ENCODE assay signal across 18 mouse cellular contexts in the genomic region with DNA sequence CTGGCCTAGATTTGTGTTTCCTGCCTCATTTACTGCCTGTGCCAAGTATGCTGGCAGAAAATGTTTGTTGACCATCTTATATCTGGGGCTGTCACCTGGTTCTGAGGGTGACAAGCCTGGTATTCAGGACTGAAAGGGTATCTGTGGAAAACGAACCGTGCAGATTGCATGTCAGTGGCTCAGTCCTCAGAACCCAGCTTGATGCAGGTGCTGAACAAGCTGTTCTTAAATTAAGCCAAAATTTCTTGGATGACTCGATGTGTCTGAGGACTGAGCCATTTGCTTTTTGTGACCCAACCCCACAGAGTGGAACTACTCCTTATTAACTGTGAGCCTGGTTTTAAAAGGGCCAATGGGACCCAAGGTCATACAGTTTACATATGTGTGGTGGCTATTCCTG. TPM values are rescaled to one million over a fixed set of nuclear protein-coding genes. Genes with fewer than 3 reads are reported as not detected.
DNase-seq lines count a peak whose midpoint lies in the region; ATAC-seq lines count a peak whose summit lies in the region.
"Had no signal": no experiment of that assay in that cellular context is flagged by ENCODE, and none has a peak within 500 bp of the region (broad histone marks: within the 10 kb centered on the region; RNA-seq: fewer than 3 reads in every experiment).

No protein-coding gene starts in this region.

- peaks cover 90% of the 10 kb centered on the region for H3K4me1 ChIP-seq in heart, embryonic 13.5 days
- H3K4me1 ChIP-seq: kidney, embryonic 15.5 days had no signal

- WGBS in heart, embryonic 13.5 days, result 55% methylated on average over 3 of the region's 3 CpGs

- no peaks in the 10 kb centered on the region for H3K36me3 ChIP-seq in heart, embryonic 13.5 days
- H3K36me3 ChIP-seq: embryonic facial prominence, embryonic 12.5 days; G1E; kidney, embryonic 15.5 days; limb, embryonic 15.5 days had no signal

- H3K4me3 ChIP-seq in heart, embryonic 13.5 days, result no peak overlapping the region
- H3K4me3 ChIP-seq: embryonic facial prominence, embryonic 12.5 days; kidney, embryonic 15.5 days; limb, embryonic 15.5 days had no signal

- no peaks in the 10 kb centered on the region for H3K27me3 ChIP-seq in heart, embryonic 13.5 days (replicated peaks)
- H3K27me3 ChIP-seq: embryonic facial prominence, embryonic 12.5 days; kidney, embryonic 15.5 days; limb, embryonic 15.5 days had no signal

- H3K9ac ChIP-seq in heart, embryonic 13.5 days, result no peak overlapping the region
- H3K9ac ChIP-seq: embryonic facial prominence, embryonic 12.5 days; forebrain, postnatal 0 days; kidney, embryonic 15.5 days; limb, embryonic 15.5 days had no signal

- H3K9me3 ChIP-seq in heart, embryonic 13.5 days, result no peaks in the 10 kb centered on the region
- H3K9me3 ChIP-seq: embryonic facial prominence, embryonic 12.5 days; G1E; kidney, embryonic 15.5 days; limb, embryonic 15.5 days had no signal

- H3K27ac ChIP-seq in heart, embryonic 13.5 days (replicated peaks), result peak overlapping the region; percentile 34
- H3K27ac ChIP-seq: embryonic facial prominence, embryonic 12.5 days; kidney, embryonic 15.5 days; limb, embryonic 15.5 days had no signal

- no peak overlapping the region for H3K4me2 ChIP-seq in heart, embryonic 13.5 days
- H3K4me2 ChIP-seq: embryonic facial prominence, embryonic 12.5 days; kidney, embryonic 15.5 days; limb, embryonic 15.5 days had no signal

- peak; percentile 85 for ATAC-seq in cerebellum, adult (ENCODE audit: insufficient number of reproducible peaks, low FRiP score, low TSS enrichment)
- no peak for ATAC-seq in heart, embryonic 13.5 days (ENCODE audit: extremely low read depth, insufficient number of reproducible peaks, low FRiP score, low TSS enrichment)
- ATAC-seq: CD4-positive, CD25-positive, alpha-beta regulatory T cell, adult 4 months; forebrain, postnatal 0 days; midbrain, embryonic 16.5 days had no signal

- no peak for DNase-seq in cerebellum, postnatal 4 days (ENCODE audit: low spot score in 2 of 2)
- DNase-seq in heart, postnatal 4 days, result no peak
- DNase-seq in cerebellum, adult 11-12 months, result peak; percentile 73
- DNase-seq in cerebellum, postnatal 25 days, result peak; percentile 48 to 60
- DNase-seq in right cerebral cortex, postnatal 36 days (ENCODE audit: low spot score in 2 of 2), result no peak
- DNase-seq in testis, postnatal 14 days (ENCODE audit: low spot score), result no peak
- DNase-seq: layer of hippocampus, postnatal 36 days; spleen, adult 18-20 months; thymus, adult 2 months had no signal

RNA-seq across cellular contexts. Expression of a gene that starts 32.2 kb away (rescaled TPM):
- 21.4 and 23.2 TPM in 2 replicates for polyA plus RNA-seq in heart, embryonic 13.5 days (2015; fragmentation: Nextera tagmentation; extraction: Ambion mirVana)
- total RNA-seq in heart, postnatal 4 days (2021), result 10 to 100 TPM; 20.8 TPM
- polyA plus RNA-seq: G1E had no signal

Comparison
In these comparisons a context has a peak if more than half of its experiments do, and no peak if none do; other contexts are left out.
1. DNase-seq: peak in cerebellum, adult 11-12 months (single experiment) and cerebellum, postnatal 25 days (2 of 2); none in cerebellum, postnatal 4 days (0 of 2), heart, postnatal 4 days (single experiment), right cerebral cortex, postnatal 36 days (0 of 2) and testis, postnatal 14 days (single experiment).